Mouse (Mus musculus) embryonic fibroblast, embryonic 13.5 days (primary cell): ENCODE measurements around the gene Mkks. TPM values are rescaled to one million over a fixed set of nuclear protein-coding genes. Genes with fewer than 3 reads are reported as not detected.

Experiments used
- H3K27ac ChIP-seq: 2 replicates; pipeline ENCODE4 v1.5.1; 2012; ENCODE audit warnings: low read length, control low read depth, inconsistent platforms; ENCODE audit not compliant: insufficient read depth
- H3K4me1 ChIP-seq: 2 replicates; pipeline ENCODE4 v1.6.1; 2011; ENCODE audit warnings: low read length; ENCODE audit not compliant: control insufficient read depth, insufficient read depth
- H3K4me3 ChIP-seq: 2 replicates; pipeline ENCODE4 v1.5.1; 2011; ENCODE audit warnings: mild to moderate bottlenecking, control low read depth, low read length; ENCODE audit not compliant: insufficient read depth
- CTCF ChIP-seq: IDR thresholded peaks from 2 replicates; pipeline ENCODE4 v1.5.1; 2011; ENCODE audit warnings: mild to moderate bottlenecking, control low read depth, low read length, moderate library complexity, borderline replicate concordance; ENCODE audit not compliant: insufficient read depth
- POLR2A ChIP-seq: IDR thresholded peaks from 2 replicates; pipeline ENCODE4 v1.6.1; 2011; ENCODE audit warnings: low read depth, mild to moderate bottlenecking, control low read depth, low read length, moderate library complexity
- polyA plus RNA-seq: library from polyadenylated mRNA; stranded (reverse); fragments of >200 nt; gene quantifications from 2 replicates; pipeline ENCODE4 v1.2.4, GENCODE M21; 2011; ENCODE audit warnings: low read depth; ENCODE audit not compliant: missing spikeins, insufficient read length

Gene Mkks
- polyA plus RNA-seq, result 15.9 and 20.6 TPM in 2 replicates

- peak within 1 kb of the TSS; percentile 67 for H3K4me3 ChIP-seq
- TF ChIP-seq CTCF, result no peak
- peak; percentile 78 for TF ChIP-seq POLR2A
- peak within 1 kb of the TSS; percentile 87 for H3K27ac ChIP-seq
- H3K4me1 ChIP-seq, result peaks cover 2% of the 10 kb centered on the region; the same call in 1 of the 2 replicates
These were observed at the start of gene Mkks, which contains the start of the genes Slx4ip and AL731706.1 for GRCm38 (mm10) chr2:136891068-136891950. Gene Mkks (minus strand): TSS chr2:136891389. Gene Slx4ip (plus strand): TSS chr2:136891218. Gene AL731706.1 (minus strand): TSS chr2:136891389.

GRCm38 (mm10) chr2:136938249-136938648 is 47.1 kb upstream of the Mkks start:
- no peak for TF ChIP-seq CTCF
- no peak for TF ChIP-seq POLR2A
- Histone ChIP-seq H3K27ac (peak overlapping the region; percentile 88), H3K4me3 (no peak overlapping the region), H3K4me1 (peaks cover 5% of the 10 kb centered on the region; the same call in 1 of the 2 replicates)

GRCm38 (mm10) chr2:136936391-136937288 is 45.5 kb upstream of the Mkks start:
- Histone ChIP-seq H3K4me1 (peaks cover 5% of the 10 kb centered on the region; the same call in 1 of the 2 replicates), H3K4me3 (no peak overlapping the region), H3K27ac (no peak overlapping the region)
- TF ChIP-seq CTCF (no peak), POLR2A (no peak)

- H3K27ac ChIP-seq, result peak overlapping the region; percentile 50
- peaks cover 14% of the 10 kb centered on the region for H3K4me1 ChIP-seq
- no peak overlapping the region for H3K4me3 ChIP-seq
- no peak for TF ChIP-seq CTCF
- TF ChIP-seq POLR2A, result peak; percentile 18; the same call in 1 of the 2 replicates
These were observed 29.8 kb upstream of the Mkks start for GRCm38 (mm10) chr2:136921003-136921408.

GRCm38 (mm10) chr2:136920257-136920993 is 29.2 kb upstream of the Mkks start:
- TF ChIP-seq POLR2A (no peak), CTCF (no peak)
- H3K27ac ChIP-seq, result peak overlapping the region; percentile 50
- H3K4me1 ChIP-seq, result peaks cover 14% of the 10 kb centered on the region
- H3K4me3 ChIP-seq, result no peak overlapping the region

GRCm38 (mm10) chr2:136919433-136919832 is 28.2 kb upstream of the Mkks start:
- Histone ChIP-seq H3K4me1 (peaks cover 17% of the 10 kb centered on the region), H3K27ac (peak overlapping the region; percentile 50), H3K4me3 (no peak overlapping the region)
- TF ChIP-seq CTCF (no peak), POLR2A (no peak)

- Histone ChIP-seq H3K4me1 (peaks cover 9% of the 10 kb centered on the region), H3K27ac (no peak overlapping the region), H3K4me3 (no peak overlapping the region)
- TF ChIP-seq POLR2A, result no peak
- TF ChIP-seq CTCF, result no peak
These were observed 23.2 kb upstream of the Mkks start for GRCm38 (mm10) chr2:136914334-136914902.

GRCm38 (mm10) chr2:136913021-136913420 is 21.8 kb upstream of the Mkks start:
- H3K4me1 ChIP-seq, result peaks cover 8% of the 10 kb centered on the region
- H3K27ac ChIP-seq, result no peak overlapping the region
- H3K4me3 ChIP-seq, result no peak overlapping the region
- no peak for TF ChIP-seq POLR2A
